Mouse (Mus musculus): ENCODE data around the gene Trim9. TPM values are rescaled to one million over a fixed set of nuclear protein-coding genes. Genes with fewer than 3 reads are reported as not detected.

Trim9 gene
- total and polyA plus RNA-seq, 2 experiments from 2014 or later: 120 to 234 TPM

DNA sequence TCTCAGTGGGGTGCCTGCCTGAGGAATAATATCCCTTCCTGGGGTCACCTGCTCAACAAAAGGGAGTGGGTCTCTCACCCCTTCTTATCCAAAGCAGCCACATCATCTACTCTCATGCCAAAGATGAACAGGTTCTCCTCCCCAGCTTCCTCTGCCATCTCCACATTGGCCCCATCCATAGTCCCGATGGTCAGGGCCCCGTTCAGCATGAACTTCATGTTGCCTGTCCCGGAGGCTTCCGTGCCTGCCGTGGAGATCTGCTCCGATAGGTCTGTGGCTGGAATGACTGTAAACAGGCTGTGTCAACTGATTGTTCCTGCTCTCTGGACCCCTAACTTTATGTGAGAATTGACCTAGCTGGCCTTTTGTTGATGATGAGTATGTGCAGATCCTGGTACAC lies 152.0 kb downstream of the Trim9 start:
- H3K36me3 ChIP-seq (ENCODE audit: insufficient read depth, low read length): no peaks in the 10 kb centered on the region
- no peak overlapping the region for H3K4me2 ChIP-seq (ENCODE audit: low read depth, low read length, poor library complexity, severe bottlenecking)
- H3K9ac ChIP-seq (replicated peaks; ENCODE audit: low read length, poor library complexity, severe bottlenecking): no peak overlapping the region
- H3K9me3 ChIP-seq (ENCODE audit: low read length): no peaks in the 10 kb centered on the region
- 96% methylated on average over 6 of the region's 6 CpGs for WGBS
- H3K27me3 ChIP-seq (ENCODE audit: insufficient read depth, low read length): no peaks in the 10 kb centered on the region
- H3K4me1 ChIP-seq (ENCODE audit: insufficient read depth, low read length): 0 out of 2 replicates have a peak, but pooled peaks cover 4% of the 10 kb centered on the region
- DNase-seq (ENCODE audit: low spot score) (no peak), ATAC-seq (ENCODE audit: low FRiP score) (no peak)
- H3K27ac ChIP-seq (ENCODE audit: low read depth, low read length): no peak overlapping the region
- no peak overlapping the region for H3K4me3 ChIP-seq (ENCODE audit: low read depth, low read length)
- TF ChIP-seq CTCF (IDR thresholded peaks at IDR 0.05): no peak

Other genes with a start within 250 kb of the Trim9 start
- gene Nin, start 233.9 kb downstream of the Trim9 start, total RNA-seq (2014; rRNA removed): 25.0 and 25.8 TPM in 2 replicates
- gene Nin, start 233.9 kb downstream of the Trim9 start, polyA plus RNA-seq (2015; fragmentation: Nextera tagmentation; extraction: Ambion mirVana): 4.9 and 7.9 TPM in 2 replicates
- gene Abhd12b, start 193.5 kb downstream of the Trim9 start, total RNA-seq (2014; rRNA removed): not detected in 2 replicates
- gene Abhd12b, start 193.5 kb downstream of the Trim9 start, polyA plus RNA-seq (2015; fragmentation: Nextera tagmentation; extraction: Ambion mirVana): 0.15 and 0.19 TPM in 2 replicates
- gene Pygl, start 116.1 kb downstream of the Trim9 start, total RNA-seq (2014; rRNA removed): 10.7 and 12.4 TPM in 2 replicates
- 8.9 TPM in 2 replicates for gene Pygl, start 116.1 kb downstream of the Trim9 start, polyA plus RNA-seq (2015; fragmentation: Nextera tagmentation; extraction: Ambion mirVana)
- gene Tmx1, start 105.5 kb upstream of the Trim9 start, total RNA-seq (2014; rRNA removed): 73.8 and 100 TPM in 2 replicates
- gene Tmx1, start 105.5 kb upstream of the Trim9 start, polyA plus RNA-seq (2015; fragmentation: Nextera tagmentation; extraction: Ambion mirVana): 135 and 139 TPM in 2 replicates

Measured in midbrain, postnatal 0 days (tissue).